Mouse (Mus musculus) heart, postnatal 14 days (tissue): ENCODE measurements around the gene Pdzrn3. TPM values are rescaled to one million over a fixed set of nuclear protein-coding genes. Genes with fewer than 3 reads are reported as not detected.

Source experiments
- DNase-seq, 2 experiments: peaks; one replicate each; pipeline ENCODE4 v3.0.0; 2021 to 2022
- intact Hi-C: fragments of 180-260 bp; cut with DNase I; formaldehyde crosslinking; loops from one replicate; pipeline ENCODE4 v1.15.1; 2025
- total RNA-seq, 2 experiments: library from RNA; stranded (reverse); gene quantifications; 2 replicates each; pipeline ENCODE4 v1.2.3; 2021

Gene Pdzrn3
- total RNA-seq, 2 experiments from 2014 or later: 33.4 to 35.0 TPM

- DNase-seq: no peak
- intact Hi-C loops: loop anchor here (10.0 kb wide), 1 partner anchor 61 kb away; no protein-coding TSS in a partner anchor
Measured at GRCm38 (mm10) chr6:101335744-101336143, 42.0 kb downstream of the Pdzrn3 start.

- DNase-seq: no peak
- intact Hi-C loops: loop anchor here (10.0 kb wide), 1 partner anchor 60 kb away; no protein-coding TSS in a partner anchor
Measured at GRCm38 (mm10) chr6:101334495-101334894, 43.2 kb downstream of the Pdzrn3 start.

GRCm38 (mm10) chr6:101330392-101330791 is 47.3 kb downstream of the Pdzrn3 start:
- no peak for DNase-seq

GRCm38 (mm10) chr6:101329499-101329898 is 48.2 kb downstream of the Pdzrn3 start:
- intact Hi-C loops: no loop called here
- DNase-seq: no peak

More at GRCm38 (mm10) chr6:101330392-101330791, 47.3 kb downstream of the Pdzrn3 start:
- intact Hi-C loops: loop anchor here (10.0 kb wide), 1 partner anchor 56 kb away; no protein-coding TSS in a partner anchor

- intact Hi-C loops: no loop called here
- peak in 1 of 2 experiments; percentile 31 for DNase-seq
Measured at GRCm38 (mm10) chr6:101328514-101328913, 49.2 kb downstream of the Pdzrn3 start.

GRCm38 (mm10) chr6:101327741-101328140 is 50.0 kb downstream of the Pdzrn3 start:
- DNase-seq: peak; percentile 14 to 54
- intact Hi-C loops: no loop called here

GRCm38 (mm10) chr6:101327196-101327595 is 50.5 kb downstream of the Pdzrn3 start:
- no peak for DNase-seq
- intact Hi-C loops: no loop called here

GRCm38 (mm10) chr6:101325842-101326639 is 51.7 kb downstream of the Pdzrn3 start:
- intact Hi-C loops: no loop called here
- DNase-seq: no peak

- no peak for DNase-seq
- intact Hi-C loops: no loop called here
Measured at GRCm38 (mm10) chr6:101322580-101322979, 55.1 kb downstream of the Pdzrn3 start.

- intact Hi-C loops: no loop called here
- DNase-seq: no peak
Measured at GRCm38 (mm10) chr6:101320386-101320785, 57.3 kb downstream of the Pdzrn3 start.

GRCm38 (mm10) chr6:101319374-101319967 is 58.2 kb downstream of the Pdzrn3 start:
- intact Hi-C loops: no loop called here
- DNase-seq: no peak

GRCm38 (mm10) chr6:101318530-101318929 is 59.2 kb downstream of the Pdzrn3 start:
- intact Hi-C loops: no loop called here

GRCm38 (mm10) chr6:101311446-101311845 is 66.3 kb downstream of the Pdzrn3 start:
- intact Hi-C loops: no loop called here
- no peak for DNase-seq

More at GRCm38 (mm10) chr6:101318530-101318929, 59.2 kb downstream of the Pdzrn3 start:
- DNase-seq: no peak

GRCm38 (mm10) chr6:101310491-101310890 is 67.2 kb downstream of the Pdzrn3 start:
- no peak for DNase-seq
- intact Hi-C loops: no loop called here

- intact Hi-C loops: no loop called here
- peak; percentile 28 to 46 for DNase-seq
Measured at GRCm38 (mm10) chr6:101307964-101308531, 69.6 kb downstream of the Pdzrn3 start.

- DNase-seq: no peak
- intact Hi-C loops: no loop called here
Measured at GRCm38 (mm10) chr6:101306834-101307233, 70.9 kb downstream of the Pdzrn3 start.

- intact Hi-C loops: no loop called here
- DNase-seq: no peak
Measured at GRCm38 (mm10) chr6:101305543-101305942, 72.2 kb downstream of the Pdzrn3 start.

- intact Hi-C loops: no loop called here
- no peak for DNase-seq
Measured at GRCm38 (mm10) chr6:101303959-101304738, 73.5 kb downstream of the Pdzrn3 start.

- no peak for DNase-seq
- intact Hi-C loops: no loop called here
Measured at GRCm38 (mm10) chr6:101303501-101303900, 74.2 kb downstream of the Pdzrn3 start.

- intact Hi-C loops: no loop called here
- no peak for DNase-seq
Measured at GRCm38 (mm10) chr6:101301154-101301553, 76.5 kb downstream of the Pdzrn3 start.
